Comparison of ENCODE assay signal across 9 mouse cellular contexts in genomic region chr2:28534436-28535262, GRCm38 (mm10). TPM values are rescaled to one million over a fixed set of nuclear protein-coding genes. Genes with fewer than 3 reads are reported as not detected.
A peak's percentile ranks its signal among the peaks of the same experiment; 100 is the strongest.
DNase-seq lines count a peak whose midpoint lies in the region; ATAC-seq and TF ChIP-seq lines count a peak whose summit lies in the region.
"Had no signal": no experiment of that assay in that cellular context is flagged by ENCODE, and none has a peak within 500 bp of the region (broad histone marks: within the 10 kb centered on the region; RNA-seq: fewer than 3 reads in every experiment).

No protein-coding gene starts in this region.

- no peaks in the 10 kb centered on the region for H3K27me3 ChIP-seq in heart, adult 2 months (ENCODE audit: control insufficient read depth, insufficient read depth, low read length)
- no peaks in the 10 kb centered on the region for H3K27me3 ChIP-seq in intestine, postnatal 0 days (replicated peaks; ENCODE audit: control insufficient read depth, insufficient read depth, low read length)
- H3K27me3 ChIP-seq in stomach, postnatal 0 days (ENCODE audit: control insufficient read depth, insufficient read depth, low read length) = no peaks in the 10 kb centered on the region

- 0 out of 2 replicates have a peak, but pooled peaks have one; percentile 33 for TF ChIP-seq POLR2A in heart, adult 2 months (IDR thresholded peaks at IDR 0.05; ENCODE audit: insufficient read depth, low read depth, low read length)

- peak overlapping the region; percentile 86 for H3K9ac ChIP-seq in heart, adult 2 months (ENCODE audit: low read depth, low read length)
- H3K9ac ChIP-seq in intestine, postnatal 0 days (ENCODE audit: low read depth, low read length) = peak overlapping the region; percentile 31; the same call in 1 of the 2 replicates
- peak overlapping the region; percentile 77 for H3K9ac ChIP-seq in stomach, postnatal 0 days (ENCODE audit: low read length)
- H3K9ac ChIP-seq: liver, embryonic 14.5 days had no signal

- WGBS in heart, adult 2 months = 32% methylated on average over 11 of the region's 11 CpGs
- WGBS in intestine, postnatal 0 days = 57% methylated on average over 11 of the region's 11 CpGs
- WGBS in stomach, postnatal 0 days = 46% methylated on average over 11 of the region's 11 CpGs

- peak overlapping the region; percentile 95 for H3K4me2 ChIP-seq in intestine, postnatal 0 days (replicated peaks; ENCODE audit: low read depth)
- H3K4me2 ChIP-seq in stomach, postnatal 0 days (replicated peaks; ENCODE audit: low read depth) = peak overlapping the region; percentile 85

- H3K4me1 ChIP-seq in heart, adult 2 months (ENCODE audit: control insufficient read depth, insufficient read depth, low read length) = peaks cover 43% of the 10 kb centered on the region
- H3K4me1 ChIP-seq in intestine, postnatal 0 days (replicated peaks; ENCODE audit: control insufficient read depth, insufficient read depth, low read length) = peaks cover 24% of the 10 kb centered on the region; the same call in 1 of the 2 replicates
- peaks cover 27% of the 10 kb centered on the region for H3K4me1 ChIP-seq in stomach, postnatal 0 days (replicated peaks; ENCODE audit: control insufficient read depth, insufficient read depth)

- H3K9me3 ChIP-seq in intestine, postnatal 0 days (ENCODE audit: control insufficient read depth) = no peaks in the 10 kb centered on the region
- H3K9me3 ChIP-seq in stomach, postnatal 0 days (ENCODE audit: control insufficient read depth, low read length) = no peaks in the 10 kb centered on the region

- intact Hi-C loops in heart, adult 2 months (cut with DNase I) = no loop called here

- no peaks in the 10 kb centered on the region for H3K79me2 ChIP-seq in heart, adult 2 months (replicated peaks; ENCODE audit: control insufficient read depth, insufficient read depth, low read length)

- TF ChIP-seq EP300 in heart, adult 2 months (IDR thresholded peaks at IDR 0.05; ENCODE audit: insufficient read depth, low read depth, low read length) = peak; percentile 62; the same call in 1 of the 2 replicates
- no peak for TF ChIP-seq EP300 in stomach, postnatal 0 days (optimal IDR thresholded peaks at IDR 0.05)

- DNase-seq in right cerebral cortex, postnatal 25 days = peak; percentile 44
- no peak for DNase-seq in right cerebral cortex, postnatal 4 days
- DNase-seq in heart, adult 2 months = peak; percentile 65 to 71
- peak; percentile 66 for DNase-seq in lung, postnatal 14 days
- peak; percentile 33 for DNase-seq in stomach, postnatal 0 days (ENCODE audit: low spot score)
- DNase-seq in spleen, postnatal 4 days (ENCODE audit: low spot score in 2 of 2) = no peak
- no peak for DNase-seq in left cerebral cortex, adult 18-20 months (ENCODE audit: low spot score in 2 of 2)

- TF ChIP-seq CTCF in heart, adult 2 months (IDR thresholded peaks at IDR 0.05) = no peak
- TF ChIP-seq CTCF in intestine, postnatal 0 days (IDR thresholded peaks at IDR 0.05; ENCODE audit: low read depth) = no peak
- TF ChIP-seq CTCF in stomach, postnatal 0 days (IDR thresholded peaks at IDR 0.05; ENCODE audit: low read depth) = no peak

- H3K27ac ChIP-seq in heart, adult 2 months = peak overlapping the region; percentile 90
- H3K27ac ChIP-seq in intestine, postnatal 0 days (ENCODE audit: low read depth, low read length) = peak overlapping the region; percentile 46; the same call in 1 of the 2 replicates
- H3K27ac ChIP-seq in stomach, postnatal 0 days (replicated peaks) = peak overlapping the region; percentile 69
- H3K27ac ChIP-seq: liver, embryonic 14.5 days had no signal

- H3K4me3 ChIP-seq in heart, adult 2 months = peak overlapping the region; percentile 88
- peak overlapping the region; percentile 63; the same call in 1 of the 2 replicates for H3K4me3 ChIP-seq in intestine, postnatal 0 days (ENCODE audit: low read depth, low read length)
- H3K4me3 ChIP-seq in stomach, postnatal 0 days (ENCODE audit: low read depth, low read length) = peak overlapping the region; percentile 63

- H3K36me3 ChIP-seq in heart, adult 2 months (ENCODE audit: control insufficient read depth, insufficient read depth, low read length) = no peaks in the 10 kb centered on the region
- no peaks in the 10 kb centered on the region for H3K36me3 ChIP-seq in intestine, postnatal 0 days (ENCODE audit: control insufficient read depth, insufficient read depth)
- H3K36me3 ChIP-seq in stomach, postnatal 0 days (ENCODE audit: control insufficient read depth, insufficient read depth, low read length) = no peaks in the 10 kb centered on the region

- ATAC-seq in intestine, postnatal 0 days = no peak
- ATAC-seq in stomach, postnatal 0 days (ENCODE audit: low FRiP score, low TSS enrichment) = no peak

RNA-seq across cellular contexts. Expression of gene Ralgds, which starts 21.7 kb away (rescaled TPM):
- 10 to 100 TPM in 1 of 2 experiments, 1 to 10 TPM in 1; 9.7 to 12.2 TPM for total RNA-seq in heart, adult 2 months (2021)
- 19.5 and 24.8 TPM in 2 replicates for polyA plus RNA-seq in heart, adult 2 months (2012; rRNA removed)
- polyA plus RNA-seq in intestine, postnatal 0 days (2015; fragmentation: Nextera tagmentation; extraction: Ambion mirVana) = 11.5 and 15.6 TPM in 2 replicates
- 23.9 and 26.8 TPM in 2 replicates for polyA plus RNA-seq in stomach, postnatal 0 days (2015; fragmentation: Nextera tagmentation; extraction: Ambion mirVana)
- total RNA-seq in left cerebral cortex, adult 18-20 months (2021) = 10 to 100 TPM; 78.2 to 87.4 TPM

RNA-seq across cellular contexts. Expression of gene Cel, which starts 28.6 kb away (rescaled TPM):
- not detected for total RNA-seq in heart, adult 2 months (2021)
- not detected in 2 replicates for polyA plus RNA-seq in heart, adult 2 months (2012; rRNA removed)
- 5.5 and 7.9 TPM in 2 replicates for polyA plus RNA-seq in intestine, postnatal 0 days (2015; fragmentation: Nextera tagmentation; extraction: Ambion mirVana)
- polyA plus RNA-seq in stomach, postnatal 0 days (2015; fragmentation: Nextera tagmentation; extraction: Ambion mirVana) = 2.0 and 3.3 TPM in 2 replicates
- not detected for total RNA-seq in left cerebral cortex, adult 18-20 months (2021)

RNA-seq across cellular contexts. Expression of gene Gm10134, which starts 28.8 kb away (rescaled TPM):
- 1 to 10 TPM; 1.0 to 1.7 TPM for total RNA-seq in heart, adult 2 months (2021)
- polyA plus RNA-seq in heart, adult 2 months (2012; rRNA removed) = 0.47 TPM in 1 of 2 replicates, not detected in the other
- 6.0 and 8.7 TPM in 2 replicates for polyA plus RNA-seq in intestine, postnatal 0 days (2015; fragmentation: Nextera tagmentation; extraction: Ambion mirVana)
- 5.5 and 6.2 TPM in 2 replicates for polyA plus RNA-seq in stomach, postnatal 0 days (2015; fragmentation: Nextera tagmentation; extraction: Ambion mirVana)
- total RNA-seq in left cerebral cortex, adult 18-20 months (2021) = 1 to 10 TPM in 1 of 2 experiments, not detected in 1; 1.1 TPM
- polyA plus RNA-seq: liver, embryonic 14.5 days had no signal

RNA-seq across cellular contexts. Expression of gene Gbgt1, which starts 38.0 kb away (rescaled TPM):
- 1 to 10 TPM; 1.8 to 2.1 TPM for total RNA-seq in heart, adult 2 months (2021)
- 1.3 and 2.2 TPM in 2 replicates for polyA plus RNA-seq in heart, adult 2 months (2012; rRNA removed)
- polyA plus RNA-seq in intestine, postnatal 0 days (2015; fragmentation: Nextera tagmentation; extraction: Ambion mirVana) = 1.1 and 1.6 TPM in 2 replicates
- polyA plus RNA-seq in stomach, postnatal 0 days (2015; fragmentation: Nextera tagmentation; extraction: Ambion mirVana) = 1.2 and 1.3 TPM in 2 replicates
- 1 to 10 TPM; 2.4 to 2.6 TPM for total RNA-seq in left cerebral cortex, adult 18-20 months (2021)

RNA-seq across cellular contexts. Expression of gene Gtf3c5, which starts 48.9 kb away (rescaled TPM):
- 10 to 100 TPM; 11.0 to 12.2 TPM for total RNA-seq in heart, adult 2 months (2021)
- 14.3 and 21.9 TPM in 2 replicates for polyA plus RNA-seq in heart, adult 2 months (2012; rRNA removed)
- polyA plus RNA-seq in intestine, postnatal 0 days (2015; fragmentation: Nextera tagmentation; extraction: Ambion mirVana) = 8.4 and 8.9 TPM in 2 replicates
- 13.1 and 14.0 TPM in 2 replicates for polyA plus RNA-seq in stomach, postnatal 0 days (2015; fragmentation: Nextera tagmentation; extraction: Ambion mirVana)
- 10 to 100 TPM; 19.1 to 19.4 TPM for total RNA-seq in left cerebral cortex, adult 18-20 months (2021)

Comparison
In these comparisons a context has a peak if more than half of its experiments do, and no peak if none do; other contexts are left out.
1. DNase-seq: peak in right cerebral cortex, postnatal 25 days (single experiment), heart, adult 2 months (2 of 2), lung, postnatal 14 days (single experiment) and stomach, postnatal 0 days (single experiment); none in right cerebral cortex, postnatal 4 days (single experiment), spleen, postnatal 4 days (0 of 2) and left cerebral cortex, adult 18-20 months (0 of 2).
2. H3K9ac ChIP-seq: peak in every context shown above with its lines; median percentile 86 in heart, adult 2 months; 77 in stomach, postnatal 0 days; 31 in intestine, postnatal 0 days.
3. Peak in every context shown above with its lines, with median percentiles within 50 percentile points of each other: H3K27ac ChIP-seq and H3K4me3 ChIP-seq.